Mouse (Mus musculus) central nervous system, embryonic 18 days (tissue): ENCODE measurements around the gene Supt6. TPM values are rescaled to one million over a fixed set of nuclear protein-coding genes. Genes with fewer than 3 reads are reported as not detected.

Experiments
- polyA plus RNA-seq: library from polyadenylated mRNA; depleted of rRNA; stranded (reverse); fragments of >200 nt; gene quantifications from 2 replicates; pipeline ENCODE4 v1.2.3, GENCODE M21; 2012; rRNA removed

Supt6 gene
- 18.7 and 22.1 TPM in 2 replicates for polyA plus RNA-seq

DNA sequence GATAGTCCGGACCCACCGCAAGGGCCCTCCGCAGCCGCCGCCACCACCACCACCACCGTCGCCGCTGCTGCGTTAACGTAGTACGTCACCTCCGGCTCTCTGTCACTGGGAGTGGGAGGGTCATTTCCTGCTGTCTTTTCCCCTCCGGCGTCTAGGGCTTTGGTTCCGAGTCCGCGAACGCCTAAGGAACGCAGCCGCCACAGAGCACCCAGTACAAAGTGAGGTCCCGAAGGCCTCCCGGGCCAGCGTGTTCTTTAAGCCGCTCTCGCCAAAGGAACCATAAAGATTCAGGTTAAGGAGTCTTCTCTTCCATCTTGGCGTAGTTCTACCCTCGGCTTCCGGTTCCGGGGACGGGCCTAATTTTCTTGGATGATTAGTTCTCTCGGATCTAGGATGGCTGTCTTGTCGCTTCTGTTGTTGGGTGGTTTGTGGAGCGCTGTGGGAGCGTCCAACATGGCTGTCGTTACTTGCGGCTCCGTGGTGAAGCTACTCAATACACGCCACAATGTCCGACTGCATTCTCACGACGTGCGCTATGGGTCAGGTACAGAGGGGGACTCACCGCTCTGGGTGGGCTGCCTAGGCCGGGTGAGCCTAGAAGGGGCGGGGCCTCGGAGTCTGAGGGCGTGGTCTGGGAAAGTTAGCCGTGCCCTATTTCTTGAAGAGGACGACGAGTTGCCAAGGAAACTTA, at the start of gene Supt6, which contains the start of gene Sdf2:
Gene Supt6, minus strand, starts transcription at position 361 of the 691 bp plus-strand sequence.
Gene Sdf2, plus strand, starts transcription at position 120 of the 691 bp plus-strand sequence.

DNA sequence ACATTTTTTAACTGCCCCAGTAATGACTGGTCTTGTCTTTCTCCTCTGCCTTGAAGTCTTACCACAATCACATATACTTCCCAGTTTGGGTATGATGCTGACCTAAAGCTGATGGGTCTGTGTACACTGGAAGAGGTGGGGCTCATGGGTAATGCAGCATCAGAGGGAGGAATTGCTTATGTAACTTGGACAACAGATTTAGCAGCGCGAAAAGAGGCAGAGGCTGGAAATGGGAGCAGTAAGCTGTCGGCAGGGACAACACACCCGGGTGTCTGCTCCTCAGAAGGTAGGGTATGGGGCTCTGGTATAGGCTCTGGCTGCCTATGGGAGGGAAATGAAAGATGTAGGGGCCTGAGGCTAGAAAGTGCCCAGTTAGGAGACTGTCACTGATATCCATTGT, 44.9 kb upstream of the Supt6 start, which contains the start of gene BC030499:
Gene BC030499, plus strand, starts transcription at position 188 of the 400 bp plus-strand sequence.

DNA sequence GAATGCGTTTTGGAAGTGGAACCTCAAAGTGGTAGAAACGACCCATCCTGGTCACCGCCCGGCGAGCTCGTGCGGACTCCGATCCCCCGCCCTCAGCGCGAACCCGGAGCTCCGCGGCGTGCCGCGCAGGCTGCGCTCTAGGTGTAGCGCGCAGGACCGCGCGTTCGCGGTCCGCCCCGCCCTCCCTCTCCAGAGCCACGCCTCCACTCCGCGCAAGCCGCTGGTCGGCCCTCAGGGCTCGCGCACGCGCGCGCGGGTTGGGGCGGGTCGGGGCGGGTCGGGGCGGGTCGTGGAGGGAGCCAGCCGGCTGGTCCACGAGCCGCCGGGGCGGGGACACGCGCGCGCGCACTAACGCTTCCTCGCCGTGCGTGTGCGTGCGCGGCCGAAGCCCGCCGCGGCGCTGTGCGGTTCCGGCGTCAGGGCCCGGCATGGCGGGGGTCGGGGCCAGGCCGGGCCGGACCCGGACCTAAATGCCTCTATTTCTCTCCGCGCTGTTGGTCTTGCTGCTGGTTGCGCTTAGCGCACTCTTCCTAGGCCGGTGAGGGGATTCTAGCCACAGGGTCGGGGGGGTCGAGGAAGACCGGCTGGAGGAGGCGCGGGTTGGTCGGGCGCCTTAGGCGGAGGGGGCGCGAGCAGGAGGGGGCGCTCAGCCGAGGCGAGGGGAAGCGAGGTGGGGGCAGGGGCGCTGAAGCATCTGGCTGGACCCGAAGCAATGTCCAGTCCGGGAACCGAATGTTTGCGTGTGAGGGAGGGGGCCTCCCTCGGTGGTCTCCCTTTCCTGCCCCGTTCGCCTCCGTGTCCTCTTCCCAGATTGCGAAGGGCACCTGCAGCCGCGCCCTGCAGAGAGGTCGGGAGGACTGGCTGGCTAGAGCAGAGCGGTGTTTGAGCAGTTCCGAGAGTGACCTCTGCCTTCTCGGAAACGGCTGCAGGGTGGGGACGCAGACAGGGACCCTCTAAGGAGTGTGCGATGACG, 15.9 kb upstream of the Supt6 start, which contains the start of gene 2610507B11Rik:
Gene 2610507B11Rik, plus strand, starts transcription at position 373 of the 973 bp plus-strand sequence.

DNA sequence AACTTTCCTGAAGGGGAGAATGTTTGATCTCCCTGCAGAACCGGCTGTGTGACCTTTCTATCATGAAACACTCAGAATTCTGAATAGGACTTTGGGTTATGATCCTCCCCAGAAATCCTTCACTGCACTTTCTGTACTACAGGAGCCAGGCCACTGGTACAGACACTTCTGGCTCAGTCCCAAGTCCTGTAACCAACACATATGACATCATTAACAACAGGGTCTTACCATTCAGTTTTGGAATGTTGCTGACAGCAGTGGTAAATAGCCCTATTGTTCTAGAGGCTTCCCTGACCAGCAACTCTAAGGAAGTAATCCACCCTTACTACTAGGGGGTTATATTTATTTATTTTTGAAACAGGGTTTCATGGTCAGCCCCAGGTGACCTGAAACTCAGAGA, 52.7 kb downstream of the Supt6 start, which contains the start of gene Proca1:
Gene Proca1, plus strand, starts transcription at position 280 of the 400 bp plus-strand sequence.

DNA sequence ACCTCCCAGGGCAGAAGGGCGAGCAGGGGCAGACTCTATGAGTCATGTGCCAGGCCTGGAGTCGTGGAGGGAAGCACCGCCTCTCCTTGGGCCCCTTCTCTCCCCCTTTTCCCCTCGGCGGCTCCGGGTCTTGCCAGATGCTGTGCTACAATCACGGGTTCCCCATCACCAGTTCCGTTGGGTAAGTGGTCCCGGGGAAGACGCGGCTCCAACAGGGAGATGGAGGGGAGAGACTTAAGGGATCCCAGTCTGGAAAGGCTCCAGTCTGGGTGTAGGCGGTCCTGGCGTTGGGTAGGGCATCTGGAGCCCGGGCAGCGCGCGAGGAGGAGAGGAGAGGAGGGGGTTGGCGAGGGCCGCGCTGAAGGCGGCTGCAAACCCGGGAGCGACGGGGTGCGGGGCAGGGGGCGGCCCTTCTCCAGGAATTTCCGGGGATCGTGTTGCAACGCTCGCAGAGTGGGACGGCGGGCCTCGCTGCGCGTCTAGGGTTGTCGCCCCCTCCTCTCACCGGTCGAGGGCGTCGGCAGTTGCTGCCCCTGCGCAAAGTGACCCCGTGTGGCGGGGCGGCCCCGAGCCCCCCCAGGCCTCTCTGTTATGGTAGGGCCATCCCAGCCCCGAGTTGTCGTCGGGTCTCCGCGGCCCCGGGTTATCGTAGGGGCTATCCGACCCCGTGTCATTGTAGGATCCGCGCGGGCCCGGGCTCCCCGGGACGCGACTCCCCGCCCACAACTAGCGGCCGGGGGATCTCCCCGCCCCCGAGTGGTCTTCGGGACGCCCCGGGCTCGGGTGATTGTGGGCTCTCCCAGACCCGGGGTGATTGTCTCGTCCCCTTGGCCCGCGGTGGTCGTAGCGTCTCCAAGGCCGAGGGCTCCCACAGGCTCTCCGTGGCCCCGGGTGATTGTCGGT, 57.2 kb downstream of the Supt6 start, which contains the start of gene Rab34:
Gene Rab34, plus strand, starts transcription at position 100 of the 903 bp plus-strand sequence.

DNA sequence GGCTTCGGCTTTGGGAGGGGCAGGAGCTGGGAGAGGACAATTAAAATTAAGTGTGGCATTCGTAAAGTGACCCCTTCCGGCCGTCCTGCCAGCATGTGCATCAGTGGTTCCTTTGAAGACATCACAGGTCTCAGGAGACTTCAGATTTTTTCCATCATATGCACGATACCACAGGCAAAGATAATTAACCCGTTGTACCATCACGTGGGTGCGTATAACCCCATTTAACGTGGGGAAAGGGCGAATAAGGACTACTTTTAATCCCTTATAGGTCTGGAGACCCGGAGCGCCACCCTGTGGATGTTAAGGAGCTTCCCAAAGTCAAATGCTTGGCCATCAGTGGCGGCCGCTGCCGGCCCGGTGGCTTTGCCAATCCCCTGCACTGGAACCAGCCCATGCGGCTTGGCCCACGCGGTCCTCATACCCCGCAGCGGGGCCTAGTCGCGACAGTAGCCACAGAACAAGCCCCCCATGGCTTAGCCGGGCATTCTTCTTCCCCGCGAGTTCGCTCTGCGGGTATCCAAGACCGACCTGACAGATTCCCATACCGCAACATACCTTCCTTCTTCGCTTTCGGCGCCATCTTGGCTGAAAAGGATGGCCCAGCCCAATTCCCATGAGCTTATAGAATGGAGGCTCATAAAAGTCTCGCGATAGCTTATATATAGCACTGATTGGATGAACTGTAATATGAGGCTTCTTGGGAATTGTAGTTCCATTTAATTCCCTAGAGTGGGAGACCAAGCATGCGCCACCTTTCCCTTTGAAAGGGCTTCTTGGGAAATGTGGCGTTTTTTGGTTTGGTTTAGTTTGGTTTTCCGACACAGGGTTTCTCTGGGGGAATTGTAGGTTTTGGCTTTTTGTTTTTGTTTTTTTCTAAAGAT, 62.6 kb downstream of the Supt6 start, which contains the start of gene Rpl23a:
Gene Rpl23a, minus strand, starts transcription at position 624 of the 884 bp plus-strand sequence.

DNA sequence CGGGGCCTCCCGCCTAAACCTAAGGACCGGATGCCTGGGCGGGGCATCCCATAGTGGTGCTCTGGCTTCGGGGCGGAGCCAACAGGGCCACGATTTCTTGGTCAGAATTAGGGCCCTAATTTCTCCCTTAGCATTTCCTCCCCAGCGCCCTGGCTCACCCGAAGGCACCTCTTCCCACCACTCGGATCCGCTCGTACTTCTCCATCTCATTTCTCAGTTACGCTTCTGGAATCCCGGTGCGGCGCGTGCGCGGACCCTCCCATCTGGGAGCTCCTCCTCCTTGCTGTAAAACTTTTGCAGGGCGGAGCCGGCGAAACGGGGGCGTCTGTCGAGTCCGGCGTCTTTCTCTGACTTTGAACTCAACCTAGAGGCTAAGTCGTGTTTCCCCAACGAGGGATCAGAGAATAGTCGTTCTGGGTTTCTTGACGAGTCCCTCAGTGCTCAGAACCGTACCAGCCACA, 69.4 kb downstream of the Supt6 start, which contains the start of the genes Nek8 and Tlcd1:
Gene Nek8, minus strand, starts transcription at position 274 of the 461 bp plus-strand sequence.
Gene Tlcd1, plus strand, starts transcription at position 310 of the 461 bp plus-strand sequence.

DNA sequence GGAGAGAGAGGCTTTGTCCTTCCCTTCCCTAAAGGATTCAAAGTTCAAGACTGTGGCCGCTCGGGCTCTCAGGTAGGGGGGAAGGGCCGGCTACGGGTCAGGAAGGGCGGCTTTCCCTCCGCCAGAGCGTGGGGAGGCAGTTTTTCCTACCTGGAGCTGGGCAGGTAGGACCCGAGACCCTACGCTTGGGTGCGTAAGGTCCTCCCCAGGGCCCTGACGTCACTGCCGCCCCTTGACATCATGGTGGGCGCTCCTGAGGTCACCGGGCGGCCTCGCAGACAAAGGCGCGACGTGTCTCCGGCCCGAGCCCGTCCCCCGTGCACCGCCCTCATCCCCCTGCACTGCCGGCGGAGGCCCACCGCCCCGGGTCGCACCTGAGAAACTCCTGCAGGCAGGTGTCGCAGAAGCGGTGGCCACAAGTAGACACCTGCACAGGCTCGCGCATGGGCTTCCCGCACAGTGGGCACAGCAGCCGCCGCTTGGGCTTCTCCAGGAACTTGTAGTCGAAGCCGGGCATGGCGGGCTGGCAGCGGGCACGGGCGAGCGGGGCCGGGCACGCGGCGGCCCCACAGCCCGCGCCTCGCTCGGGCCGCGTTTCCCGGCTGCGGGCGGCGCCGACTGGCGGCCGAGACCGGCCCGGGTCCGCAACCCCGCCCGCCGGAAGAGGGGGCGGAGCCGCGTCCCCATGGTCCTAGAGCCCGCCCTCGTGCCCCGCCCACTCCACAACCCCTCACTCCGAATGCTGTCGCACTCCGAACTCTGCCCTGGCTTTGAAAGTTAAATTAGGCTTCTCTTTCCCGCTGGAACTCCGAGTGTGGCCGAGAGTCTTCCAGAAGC, 80.6 kb downstream of the Supt6 start, which contains the start of gene Traf4:
Gene Traf4, minus strand, starts transcription at position 666 of the 837 bp plus-strand sequence.

Other genes with a start within 250 kb of the Supt6 start
- 33.6 and 35.9 TPM in 2 replicates for gene Dhrs13, start 213.7 kb downstream of the Supt6 start, polyA plus RNA-seq
- 123 TPM in 2 replicates for gene Flot2, start 208.1 kb downstream of the Supt6 start, polyA plus RNA-seq
- 29.6 and 30.0 TPM in 2 replicates for gene Eral1, start 165.6 kb downstream of the Supt6 start, polyA plus RNA-seq
- 13.8 and 15.8 TPM in 2 replicates for gene Fam222b, start 151.3 kb downstream of the Supt6 start, polyA plus RNA-seq
- gene Traf4, start 80.4 kb downstream of the Supt6 start, polyA plus RNA-seq = 141 and 143 TPM in 2 replicates
- gene Nek8, start 69.3 kb downstream of the Supt6 start, polyA plus RNA-seq = 9.7 and 10.5 TPM in 2 replicates
- gene Tlcd1, start 69.3 kb downstream of the Supt6 start, polyA plus RNA-seq = 25.7 and 26.5 TPM in 2 replicates
- gene Rpl23a, start 62.4 kb downstream of the Supt6 start, polyA plus RNA-seq = 2,315 and 2,382 TPM in 2 replicates
- 96.9 and 97.7 TPM in 2 replicates for gene Rab34, start 57.6 kb downstream of the Supt6 start, polyA plus RNA-seq
- gene Proca1, start 52.6 kb downstream of the Supt6 start, polyA plus RNA-seq = 1.9 and 2.1 TPM in 2 replicates
- 126 and 141 TPM in 2 replicates for gene Sdf2, start 241 bp downstream of the Supt6 start, polyA plus RNA-seq
- gene 2610507B11Rik, start 15.8 kb upstream of the Supt6 start, polyA plus RNA-seq = 57.1 and 65.9 TPM in 2 replicates
- 0.26 and 0.44 TPM in 2 replicates for gene BC030499, start 44.9 kb upstream of the Supt6 start, polyA plus RNA-seq
- 12.0 and 13.5 TPM in 2 replicates for gene Spag5, start 55.5 kb upstream of the Supt6 start, polyA plus RNA-seq
- gene Aldoc, start 77.0 kb upstream of the Supt6 start, polyA plus RNA-seq = 166 and 179 TPM in 2 replicates
- gene Pigs, start 82.4 kb upstream of the Supt6 start, polyA plus RNA-seq = 56.9 and 57.1 TPM in 2 replicates
- 138 and 147 TPM in 2 replicates for gene Unc119, start 97.5 kb upstream of the Supt6 start, polyA plus RNA-seq
- gene Foxn1, start 140.6 kb upstream of the Supt6 start, polyA plus RNA-seq = not detected in 2 replicates
- not detected in 2 replicates for gene Slc13a2, start 176.2 kb upstream of the Supt6 start, polyA plus RNA-seq
- gene Slc46a1, start 219.7 kb upstream of the Supt6 start, polyA plus RNA-seq = 11.6 and 12.1 TPM in 2 replicates